Mouse (Mus musculus): ENCODE measurements at regions not wholly inside any gene's neighbourhood (a gene's known extent, or its start where the extent isn't known, plus 50 kb on each side); places are given as distances from the start of the nearest gene placed in this dataset.
"Not testable (repeated sequence)": the region's sequence is repeated elsewhere in the genome, so short reads cannot be mapped to it uniquely, and the experiment has no call there.

DNA sequence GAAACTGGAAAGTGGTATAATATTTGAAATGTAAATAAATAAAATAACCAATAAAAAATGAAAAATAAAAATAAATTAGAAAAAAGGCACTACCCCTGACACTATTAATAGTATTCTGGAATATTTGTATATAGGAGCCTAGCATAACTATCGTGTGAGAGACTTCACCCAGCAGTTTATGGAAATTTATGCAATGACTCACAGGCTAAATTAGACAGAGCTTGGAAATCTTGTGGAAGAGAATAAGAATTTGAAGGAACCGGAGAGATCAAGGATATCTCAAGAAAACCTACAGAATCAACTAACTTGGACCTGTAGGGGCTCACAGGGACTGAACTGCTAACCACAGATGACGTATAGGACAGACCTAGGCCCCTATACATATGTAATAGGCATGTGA, 102.9 kb downstream of the Gm14147 start:
- not testable (repeated sequence) for H3K4me2 ChIP-seq (ENCODE audit: low read depth, low read length, severe bottlenecking); H3K9me3 ChIP-seq (ENCODE audit: control insufficient read depth, low read length); H3K4me1 ChIP-seq (replicated peaks; ENCODE audit: control insufficient read depth, insufficient read depth, low read length); H3K27me3 ChIP-seq (ENCODE audit: control insufficient read depth, insufficient read depth, low read length); ATAC-seq (replicated peaks; ENCODE audit: low FRiP score); H3K27ac ChIP-seq (ENCODE audit: low read depth, low read length); H3K36me3 ChIP-seq (ENCODE audit: control insufficient read depth, insufficient read depth, low read length); DNase-seq (ENCODE audit: low spot score); H3K9ac ChIP-seq (ENCODE audit: low read length); H3K4me3 ChIP-seq (ENCODE audit: low read depth, low read length)
- WGBS, result no CpG with 5 or more reads among the region's 3 CpGs

DNA sequence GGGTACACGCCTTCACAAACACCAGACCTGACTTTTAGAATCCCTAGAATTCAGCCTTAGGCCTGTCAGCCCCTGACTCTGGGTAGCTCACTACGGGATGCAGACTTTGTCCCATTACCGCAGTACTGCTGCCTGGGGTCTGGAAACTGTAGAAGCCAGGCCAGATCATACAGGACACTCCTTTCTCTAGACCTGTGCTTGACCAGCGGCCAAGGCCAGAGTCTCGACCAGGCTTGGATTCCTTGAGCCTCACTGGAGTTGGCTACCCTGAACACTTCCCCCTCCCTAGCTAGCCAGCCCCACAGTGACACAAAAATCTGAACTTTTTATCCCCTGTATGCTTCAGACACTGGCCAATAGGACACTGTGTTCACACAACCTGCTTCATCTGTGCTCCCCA, 117.1 kb downstream of the Gm14147 start:
- WGBS, result 85% methylated on average over 5 of the region's 5 CpGs

More for the DNA sequence above, 117.1 kb downstream of the Gm14147 start:
- H3K4me3 ChIP-seq (ENCODE audit: low read depth, low read length), result no peak overlapping the region
- ATAC-seq (replicated peaks; ENCODE audit: low FRiP score) (no peak), DNase-seq (ENCODE audit: low spot score) (peak; percentile 30)
- no peak overlapping the region for H3K27ac ChIP-seq (ENCODE audit: low read depth, low read length)
- H3K4me1 ChIP-seq (replicated peaks; ENCODE audit: control insufficient read depth, insufficient read depth, low read length), result no peaks in the 10 kb centered on the region
- no peaks in the 10 kb centered on the region for H3K27me3 ChIP-seq (ENCODE audit: control insufficient read depth, insufficient read depth, low read length)
- H3K36me3 ChIP-seq (ENCODE audit: control insufficient read depth, insufficient read depth, low read length), result no peaks in the 10 kb centered on the region
- no peak overlapping the region for H3K4me2 ChIP-seq (ENCODE audit: low read depth, low read length, severe bottlenecking)
- H3K9ac ChIP-seq (ENCODE audit: low read length), result no peak overlapping the region
- H3K9me3 ChIP-seq (ENCODE audit: control insufficient read depth, low read length), result peaks cover 6% of the 10 kb centered on the region

Measured in forebrain, embryonic 11.5 days (tissue).